Mouse (Mus musculus): ENCODE data around the gene Syt16. TPM values are rescaled to one million over a fixed set of nuclear protein-coding genes. Genes with fewer than 3 reads are reported as not detected.

Gene Syt16
- polyA plus RNA-seq, 1 experiment from 2014 or later: 95.5 TPM

DNA sequence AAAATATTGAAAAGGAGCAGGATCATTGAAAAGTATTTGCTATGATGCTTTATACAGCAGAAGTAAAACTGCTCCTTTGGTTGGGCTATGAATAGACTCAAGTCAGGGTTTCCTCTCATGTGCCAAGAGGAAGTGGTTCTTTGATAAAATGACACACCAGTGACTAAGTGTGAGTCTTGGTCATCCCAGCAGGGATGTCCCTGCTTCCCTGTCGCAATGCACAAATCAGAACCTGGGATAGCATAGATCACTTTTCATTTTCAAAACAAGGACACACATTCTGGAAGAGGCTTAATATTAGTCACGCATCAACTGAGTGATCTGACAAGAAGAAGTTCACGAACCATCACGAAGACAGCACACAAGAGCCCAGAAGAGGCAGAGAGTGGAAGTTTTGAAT is 195.1 kb downstream of the Syt16 start:
- no peak overlapping the region for H3K27ac ChIP-seq (ENCODE audit: low read depth, low read length)
- no peak overlapping the region for H3K4me3 ChIP-seq (ENCODE audit: low read depth, low read length)
- no peak for ATAC-seq (ENCODE audit: low read depth)
- H3K27me3 ChIP-seq (ENCODE audit: control insufficient read depth, insufficient read depth, low read length): no peaks in the 10 kb centered on the region
- no peaks in the 10 kb centered on the region for H3K4me1 ChIP-seq (ENCODE audit: control insufficient read depth, insufficient read depth, low read length)
- no peaks in the 10 kb centered on the region for H3K36me3 ChIP-seq (ENCODE audit: control insufficient read depth, insufficient read depth, low read length)
- WGBS: 94% methylated on average over 4 of the region's 4 CpGs
- no peaks in the 10 kb centered on the region for H3K9me3 ChIP-seq (ENCODE audit: control insufficient read depth, low read length)
- H3K9ac ChIP-seq (replicated peaks; ENCODE audit: low read depth, low read length): no peak overlapping the region
- H3K4me2 ChIP-seq (ENCODE audit: low read depth, low read length): no peak overlapping the region

GRCm38 (mm10) chr12:74201410-74201809 is 203.9 kb downstream of the Syt16 start:
- 74% methylated on average over 5 of the region's 5 CpGs for WGBS
- Histone ChIP-seq H3K9ac (replicated peaks; ENCODE audit: low read depth, low read length) (no peak overlapping the region), H3K36me3 (ENCODE audit: control insufficient read depth, insufficient read depth, low read length) (no peaks in the 10 kb centered on the region), H3K4me3 (ENCODE audit: low read depth, low read length) (no peak overlapping the region), H3K27me3 (ENCODE audit: control insufficient read depth, insufficient read depth, low read length) (no peaks in the 10 kb centered on the region), H3K4me1 (ENCODE audit: control insufficient read depth, insufficient read depth, low read length) (peaks cover 3% of the 10 kb centered on the region; the same call in 1 of the 2 replicates), H3K4me2 (ENCODE audit: low read depth, low read length) (no peak overlapping the region), H3K9me3 (ENCODE audit: control insufficient read depth, low read length) (no peaks in the 10 kb centered on the region), H3K27ac (ENCODE audit: low read depth, low read length) (no peak overlapping the region)
- ATAC-seq (ENCODE audit: low read depth): no peak

GRCm38 (mm10) chr12:74202431-74203042 is 205.1 kb downstream of the Syt16 start:
- no peak overlapping the region for H3K4me3 ChIP-seq (ENCODE audit: low read depth, low read length)
- H3K27ac ChIP-seq (ENCODE audit: low read depth, low read length): no peak overlapping the region; the same call in 1 of the 2 replicates
- H3K4me1 ChIP-seq (ENCODE audit: control insufficient read depth, insufficient read depth, low read length): peaks cover 3% of the 10 kb centered on the region; the same call in 1 of the 2 replicates
- H3K36me3 ChIP-seq (ENCODE audit: control insufficient read depth, insufficient read depth, low read length): no peaks in the 10 kb centered on the region
- peak; percentile 51; the same call in 1 of the 2 replicates for ATAC-seq (ENCODE audit: low read depth)
- no peak overlapping the region for H3K9ac ChIP-seq (replicated peaks; ENCODE audit: low read depth, low read length)
- 72% methylated on average over 6 of the region's 6 CpGs for WGBS
- H3K27me3 ChIP-seq (ENCODE audit: control insufficient read depth, insufficient read depth, low read length): no peaks in the 10 kb centered on the region
- H3K9me3 ChIP-seq (ENCODE audit: control insufficient read depth, low read length): no peaks in the 10 kb centered on the region
- H3K4me2 ChIP-seq (ENCODE audit: low read depth, low read length): no peak overlapping the region

DNA sequence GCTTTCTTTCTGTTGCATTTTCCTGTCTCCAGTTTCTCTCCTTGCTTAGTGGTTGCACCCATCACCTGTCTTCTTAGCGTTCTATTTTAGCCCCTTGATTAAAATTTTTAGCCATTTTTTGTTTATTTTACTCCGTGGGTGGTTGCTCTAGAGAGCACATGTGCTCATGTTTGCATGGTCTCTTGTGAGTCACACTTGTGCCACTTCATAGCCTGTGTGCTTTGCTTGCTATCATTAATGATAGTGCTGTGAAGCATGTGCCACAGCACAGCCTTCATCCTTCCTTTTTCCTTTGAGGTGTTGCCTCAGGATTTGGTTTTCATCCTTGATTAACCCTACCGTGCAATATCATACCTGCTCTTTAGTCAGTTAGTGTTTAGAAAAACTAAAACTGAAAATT is 214.7 kb downstream of the Syt16 start:
- H3K9ac ChIP-seq (replicated peaks; ENCODE audit: low read depth, low read length): no peak overlapping the region
- H3K36me3 ChIP-seq (ENCODE audit: control insufficient read depth, insufficient read depth, low read length): no peaks in the 10 kb centered on the region
- ATAC-seq (ENCODE audit: low read depth): no peak
- no peaks in the 10 kb centered on the region for H3K27me3 ChIP-seq (ENCODE audit: control insufficient read depth, insufficient read depth, low read length)
- no peak overlapping the region for H3K4me3 ChIP-seq (ENCODE audit: low read depth, low read length)
- H3K4me1 ChIP-seq (ENCODE audit: control insufficient read depth, insufficient read depth, low read length): no peaks in the 10 kb centered on the region
- no peaks in the 10 kb centered on the region for H3K9me3 ChIP-seq (ENCODE audit: control insufficient read depth, low read length)
- 78% methylated on average over 3 of the region's 3 CpGs for WGBS
- H3K4me2 ChIP-seq (ENCODE audit: low read depth, low read length): no peak overlapping the region
- H3K27ac ChIP-seq (ENCODE audit: low read depth, low read length): no peak overlapping the region

GRCm38 (mm10) chr12:74216103-74216728 is 218.8 kb downstream of the Syt16 start:
- H3K9me3 ChIP-seq (ENCODE audit: control insufficient read depth, low read length): no peaks in the 10 kb centered on the region
- no peak overlapping the region for H3K4me3 ChIP-seq (ENCODE audit: low read depth, low read length)
- no peaks in the 10 kb centered on the region for H3K36me3 ChIP-seq (ENCODE audit: control insufficient read depth, insufficient read depth, low read length)
- no peak overlapping the region for H3K9ac ChIP-seq (replicated peaks; ENCODE audit: low read depth, low read length)
- no peak overlapping the region for H3K27ac ChIP-seq (ENCODE audit: low read depth, low read length)
- H3K4me2 ChIP-seq (ENCODE audit: low read depth, low read length): no peak overlapping the region
- H3K27me3 ChIP-seq (ENCODE audit: control insufficient read depth, insufficient read depth, low read length): no peaks in the 10 kb centered on the region
- no peak for ATAC-seq (ENCODE audit: low read depth)
- 71% methylated on average over 5 of the region's 5 CpGs for WGBS
- no peaks in the 10 kb centered on the region for H3K4me1 ChIP-seq (ENCODE audit: control insufficient read depth, insufficient read depth, low read length)

GRCm38 (mm10) chr12:74219909-74220308 is 222.4 kb downstream of the Syt16 start:
- Histone ChIP-seq H3K36me3 (ENCODE audit: control insufficient read depth, insufficient read depth, low read length) (no peaks in the 10 kb centered on the region), H3K9ac (replicated peaks; ENCODE audit: low read depth, low read length) (no peak overlapping the region), H3K4me3 (ENCODE audit: low read depth, low read length) (no peak overlapping the region), H3K27me3 (ENCODE audit: control insufficient read depth, insufficient read depth, low read length) (no peaks in the 10 kb centered on the region), H3K4me2 (ENCODE audit: low read depth, low read length) (no peak overlapping the region), H3K4me1 (ENCODE audit: control insufficient read depth, insufficient read depth, low read length) (no peaks in the 10 kb centered on the region), H3K27ac (ENCODE audit: low read depth, low read length) (no peak overlapping the region), H3K9me3 (ENCODE audit: control insufficient read depth, low read length) (no peaks in the 10 kb centered on the region)
- WGBS: 85% methylated on average over 4 of the region's 4 CpGs
- no peak for ATAC-seq (ENCODE audit: low read depth)

- Histone ChIP-seq H3K4me3 (ENCODE audit: low read depth, low read length) (no peak overlapping the region), H3K4me1 (ENCODE audit: control insufficient read depth, insufficient read depth, low read length) (no peaks in the 10 kb centered on the region), H3K27me3 (ENCODE audit: control insufficient read depth, insufficient read depth, low read length) (no peaks in the 10 kb centered on the region), H3K9me3 (ENCODE audit: control insufficient read depth, low read length) (no peaks in the 10 kb centered on the region), H3K4me2 (ENCODE audit: low read depth, low read length) (no peak overlapping the region), H3K36me3 (ENCODE audit: control insufficient read depth, insufficient read depth, low read length) (no peaks in the 10 kb centered on the region), H3K27ac (ENCODE audit: low read depth, low read length) (no peak overlapping the region), H3K9ac (replicated peaks; ENCODE audit: low read depth, low read length) (no peak overlapping the region)
- ATAC-seq (ENCODE audit: low read depth): no peak
- WGBS: 81% methylated on average over 1 of the region's 1 CpGs
Measured at GRCm38 (mm10) chr12:74220651-74221050, 223.2 kb downstream of the Syt16 start.

DNA sequence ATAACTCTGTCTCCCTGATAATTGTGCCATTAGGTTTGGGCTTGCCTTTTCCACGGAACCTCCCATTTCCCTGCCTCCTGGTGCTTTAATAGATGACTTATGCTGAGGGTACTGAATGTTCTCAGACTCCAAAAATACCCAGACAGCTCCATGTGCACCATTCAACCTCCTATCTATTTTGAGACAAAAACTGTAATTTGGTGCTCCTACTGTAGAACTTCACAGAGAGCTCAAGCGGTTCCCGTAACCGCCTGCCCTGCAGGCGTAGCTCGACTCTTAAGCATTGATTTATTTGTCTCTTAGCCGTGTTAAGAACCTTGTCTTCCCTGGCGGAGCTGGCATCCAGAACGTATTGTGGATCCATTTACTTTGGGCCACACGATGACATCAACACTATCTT is 233.3 kb downstream of the Syt16 start:
- ATAC-seq (ENCODE audit: low read depth): no peak
- 54% methylated on average over 10 of the region's 10 CpGs for WGBS
- H3K4me2 ChIP-seq (ENCODE audit: low read depth, low read length): no peak overlapping the region
- no peaks in the 10 kb centered on the region for H3K27me3 ChIP-seq (ENCODE audit: control insufficient read depth, insufficient read depth, low read length)
- H3K4me3 ChIP-seq (ENCODE audit: low read depth, low read length): no peak overlapping the region
- no peak overlapping the region for H3K27ac ChIP-seq (ENCODE audit: low read depth, low read length)
- no peaks in the 10 kb centered on the region for H3K4me1 ChIP-seq (ENCODE audit: control insufficient read depth, insufficient read depth, low read length)
- H3K36me3 ChIP-seq (ENCODE audit: control insufficient read depth, insufficient read depth, low read length): no peaks in the 10 kb centered on the region
- H3K9ac ChIP-seq (replicated peaks; ENCODE audit: low read depth, low read length): no peak overlapping the region
- H3K9me3 ChIP-seq (ENCODE audit: control insufficient read depth, low read length): no peaks in the 10 kb centered on the region

DNA sequence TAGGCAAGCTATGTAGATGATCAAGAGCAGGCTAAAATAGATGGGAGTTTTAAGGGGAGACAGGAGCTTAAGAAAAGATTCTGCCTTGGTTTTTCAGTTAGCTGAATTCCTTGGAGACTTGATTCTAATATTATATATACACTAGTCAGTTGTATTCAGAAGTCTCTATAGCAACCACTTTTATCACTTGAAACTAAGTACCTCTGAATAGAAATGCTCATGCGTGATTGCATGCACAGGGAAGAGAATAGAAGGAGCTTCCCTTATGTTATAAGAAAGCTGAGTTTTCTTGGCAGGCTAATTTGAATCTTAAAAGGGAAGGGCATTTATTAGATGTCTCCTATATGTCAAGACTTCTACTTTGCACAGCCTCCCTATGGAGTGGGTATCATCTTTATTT is 235.4 kb downstream of the Syt16 start:
- H3K4me3 ChIP-seq (ENCODE audit: low read depth, low read length): no peak overlapping the region
- no peaks in the 10 kb centered on the region for H3K9me3 ChIP-seq (ENCODE audit: control insufficient read depth, low read length)
- no peak for ATAC-seq (ENCODE audit: low read depth)
- H3K36me3 ChIP-seq (ENCODE audit: control insufficient read depth, insufficient read depth, low read length): no peaks in the 10 kb centered on the region
- WGBS: 58% methylated on average over 1 of the region's 1 CpGs
- H3K4me1 ChIP-seq (ENCODE audit: control insufficient read depth, insufficient read depth, low read length): no peaks in the 10 kb centered on the region
- H3K27me3 ChIP-seq (ENCODE audit: control insufficient read depth, insufficient read depth, low read length): no peaks in the 10 kb centered on the region
- H3K4me2 ChIP-seq (ENCODE audit: low read depth, low read length): no peak overlapping the region
- H3K27ac ChIP-seq (ENCODE audit: low read depth, low read length): no peak overlapping the region
- H3K9ac ChIP-seq (replicated peaks; ENCODE audit: low read depth, low read length): no peak overlapping the region
